Mouse (Mus musculus) limb, embryonic 13.5 days (tissue): ENCODE data around the gene Cactin. TPM values are rescaled to one million over a fixed set of nuclear protein-coding genes. Genes with fewer than 3 reads are reported as not detected.
A peak's percentile ranks its signal among the peaks of the same experiment; 100 is the strongest.

Experiments used
- ATAC-seq: fragments of 200-750 bp; cut with Nextera tagmentation; 2 replicates; pipeline ENCODE4 v1.8.0; 2017; ENCODE audit warnings: low read depth, moderate number of reproducible peaks, moderate TSS enrichment; ENCODE audit not compliant: low FRiP score
- H3K27ac ChIP-seq: fragments of 300-500 bp; sonication (generic); 2 replicates; pipeline ENCODE4 v1.5.1; 2015; ENCODE audit warnings: inconsistent platforms, mild to moderate bottlenecking, moderate library complexity
- H3K27me3 ChIP-seq: fragments of 300-500 bp; sonication (generic); 2 replicates; pipeline ENCODE4 v1.6.1; 2015; ENCODE audit warnings: mild to moderate bottlenecking, inconsistent platforms
- H3K36me3 ChIP-seq: fragments of 300-500 bp; sonication (generic); 2 replicates; pipeline ENCODE4 v1.6.1; 2015; ENCODE audit warnings: inconsistent platforms, mild to moderate bottlenecking, moderate library complexity
- H3K4me1 ChIP-seq: fragments of 300-500 bp; sonication (generic); 2 replicates; pipeline ENCODE4 v1.6.1; 2015; ENCODE audit warnings: inconsistent platforms
- H3K4me2 ChIP-seq: fragments of 300-500 bp; sonication (generic); replicated peaks from 2 replicates; pipeline ENCODE4 v1.6.1; 2015; ENCODE audit warnings: inconsistent platforms, mild to moderate bottlenecking, moderate library complexity
- H3K4me3 ChIP-seq: fragments of 300-500 bp; sonication (generic); 2 replicates; pipeline ENCODE4 v1.5.1; 2015; ENCODE audit warnings: moderate library complexity, mild to moderate bottlenecking, inconsistent platforms
- H3K9ac ChIP-seq: fragments of 300-500 bp; sonication (generic); 2 replicates; pipeline ENCODE4 v1.6.1; 2015; ENCODE audit warnings: mild to moderate bottlenecking, inconsistent platforms
- H3K9me3 ChIP-seq: fragments of 300-500 bp; sonication (generic); 2 replicates; pipeline ENCODE4 v1.6.1; 2016; ENCODE audit warnings: inconsistent platforms
- WGBS: fragments of 180-500 bp; shearing (Covaris S2); methylation state at CpG from one replicate; pipeline ENCODE4 v1.1.7; 2015; 5-methylcytosine and 5-hydroxymethylcytosine counted together
- microRNA-seq: library from miRNA; unstranded; fragments of <30 nt; microRNA quantifications from one replicate; pipeline ENCODE4, GENCODE M21; 2016
- polyA plus RNA-seq: library from polyadenylated mRNA; unstranded; fragments of >200 nt; fragmentation: Nextera tagmentation; extraction: Ambion mirVana; gene quantifications from 2 replicates; pipeline ENCODE4 v1.2.1, GENCODE M21; 2015

Cactin gene
- polyA plus RNA-seq, 1 experiment from 2014 or later, result 41.8 TPM

DNA sequence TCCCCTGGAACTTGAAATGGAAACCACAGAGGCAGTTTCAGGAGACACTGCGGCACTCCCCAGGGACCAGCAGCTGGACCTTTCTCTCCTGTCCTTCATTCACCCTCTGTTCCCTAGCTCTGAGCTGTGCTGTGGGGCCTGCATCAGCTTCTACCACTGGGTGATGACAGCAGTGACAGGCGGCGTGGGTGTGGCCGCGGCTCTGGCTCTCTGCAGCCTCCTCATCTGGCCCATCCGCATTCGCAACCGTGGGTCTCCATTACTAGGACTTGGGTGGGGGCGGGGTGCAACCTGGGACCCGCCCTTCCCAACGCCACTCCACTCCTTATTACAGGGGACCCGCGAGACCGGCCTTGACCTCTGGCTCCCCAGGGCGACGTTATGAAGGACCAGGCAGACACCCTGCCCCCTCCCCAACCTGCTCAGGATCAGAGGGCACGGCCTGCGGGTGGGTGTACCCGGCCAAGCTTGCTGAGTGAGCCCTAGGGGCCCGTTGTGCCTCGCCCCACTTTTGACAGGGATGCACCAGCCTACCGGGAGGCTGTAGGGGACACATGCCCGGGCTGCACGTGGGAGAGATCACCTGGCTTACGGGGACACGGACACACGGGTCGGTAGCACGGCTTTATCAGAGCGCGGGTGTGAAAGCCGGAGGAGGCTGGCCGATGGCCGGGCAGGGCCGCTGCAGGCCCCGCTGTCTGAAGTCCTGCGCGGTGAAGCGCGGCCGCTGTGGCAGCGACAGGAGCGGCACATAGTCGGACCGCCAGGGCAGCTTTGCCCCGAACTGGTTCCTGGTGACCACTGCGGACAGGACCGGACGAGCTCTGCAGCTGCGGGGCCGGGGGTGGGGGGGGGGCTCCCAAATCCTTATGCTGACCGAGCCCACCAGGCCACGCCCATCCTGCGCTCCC lies 42.8 kb downstream of the Cactin start:
- no peak for ATAC-seq
- H3K27me3 ChIP-seq, result peaks cover 40% of the 10 kb centered on the region
- peak overlapping the region; percentile 41 for H3K4me3 ChIP-seq
- H3K27ac ChIP-seq, result no peak overlapping the region
- peaks cover 52% of the 10 kb centered on the region for H3K36me3 ChIP-seq
- peak overlapping the region; percentile 57 for H3K9ac ChIP-seq
- WGBS, result 8% methylated on average over 53 of the region's 54 CpGs
- H3K9me3 ChIP-seq, result no peaks in the 10 kb centered on the region
- H3K4me1 ChIP-seq, result peaks cover 40% of the 10 kb centered on the region
- H3K4me2 ChIP-seq, result peak overlapping the region; percentile 66

DNA sequence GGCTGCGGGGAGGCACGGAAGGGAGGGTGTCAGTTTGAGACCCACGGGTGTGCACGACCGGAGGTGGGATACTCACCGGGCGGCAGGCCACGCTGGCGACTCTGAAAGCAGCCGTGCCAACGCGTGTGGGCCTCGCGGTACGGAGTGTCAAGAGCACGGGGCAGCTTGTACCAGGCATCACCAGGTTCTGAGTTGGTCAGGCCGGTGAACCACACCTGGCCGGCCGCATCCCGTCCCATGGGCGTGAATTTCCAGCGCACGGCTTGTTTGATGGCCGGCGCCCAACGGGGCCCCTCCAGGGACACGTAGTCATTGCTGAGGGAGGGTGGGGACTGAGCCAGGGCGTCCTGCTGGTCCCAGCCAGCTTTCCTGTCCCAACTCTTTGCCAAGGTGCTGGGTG lies 43.8 kb downstream of the Cactin start:
- ATAC-seq, result no peak

DNA sequence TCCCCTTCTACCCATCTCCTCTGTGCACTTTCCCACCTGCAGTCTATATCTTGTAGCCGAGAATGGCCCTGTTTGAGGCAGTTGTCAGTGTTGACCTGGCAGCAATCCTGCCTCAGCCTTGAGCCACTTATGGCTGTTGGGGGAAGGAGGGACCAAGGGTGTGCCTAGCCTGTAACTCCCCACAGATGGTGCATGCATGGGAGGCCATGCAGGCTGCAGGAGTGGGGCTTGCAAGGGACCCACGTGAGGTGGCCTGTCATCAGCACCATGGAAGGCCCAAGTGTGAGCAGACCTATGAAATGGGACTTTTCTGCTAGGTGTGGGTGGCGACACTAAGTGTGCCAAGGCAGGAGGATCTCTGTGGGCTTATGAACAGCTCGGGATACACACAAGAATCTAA lies 44.2 kb downstream of the Cactin start:
- Histone ChIP-seq H3K9me3 (no peaks in the 10 kb centered on the region), H3K4me2 (peak overlapping the region; percentile 66; the same call in 1 of the 2 replicates), H3K4me1 (peaks cover 33% of the 10 kb centered on the region), H3K27ac (no peak overlapping the region), H3K36me3 (peaks cover 66% of the 10 kb centered on the region), H3K27me3 (peaks cover 40% of the 10 kb centered on the region), H3K9ac (peak overlapping the region; percentile 57; the same call in 1 of the 2 replicates), H3K4me3 (no peak overlapping the region)
- WGBS, result 31% methylated on average over 4 of the region's 4 CpGs
- ATAC-seq, result no peak

More for the DNA sequence above, 43.8 kb downstream of the Cactin start:
- H3K9me3 ChIP-seq, result no peaks in the 10 kb centered on the region
- H3K36me3 ChIP-seq, result peaks cover 62% of the 10 kb centered on the region
- H3K4me3 ChIP-seq, result peak overlapping the region; percentile 41
- H3K9ac ChIP-seq, result peak overlapping the region; percentile 57
- 8% methylated on average over 28 of the region's 28 CpGs for WGBS
- H3K4me2 ChIP-seq, result peak overlapping the region; percentile 66
- H3K4me1 ChIP-seq, result peaks cover 33% of the 10 kb centered on the region
- peaks cover 40% of the 10 kb centered on the region for H3K27me3 ChIP-seq
- H3K27ac ChIP-seq, result no peak overlapping the region

DNA sequence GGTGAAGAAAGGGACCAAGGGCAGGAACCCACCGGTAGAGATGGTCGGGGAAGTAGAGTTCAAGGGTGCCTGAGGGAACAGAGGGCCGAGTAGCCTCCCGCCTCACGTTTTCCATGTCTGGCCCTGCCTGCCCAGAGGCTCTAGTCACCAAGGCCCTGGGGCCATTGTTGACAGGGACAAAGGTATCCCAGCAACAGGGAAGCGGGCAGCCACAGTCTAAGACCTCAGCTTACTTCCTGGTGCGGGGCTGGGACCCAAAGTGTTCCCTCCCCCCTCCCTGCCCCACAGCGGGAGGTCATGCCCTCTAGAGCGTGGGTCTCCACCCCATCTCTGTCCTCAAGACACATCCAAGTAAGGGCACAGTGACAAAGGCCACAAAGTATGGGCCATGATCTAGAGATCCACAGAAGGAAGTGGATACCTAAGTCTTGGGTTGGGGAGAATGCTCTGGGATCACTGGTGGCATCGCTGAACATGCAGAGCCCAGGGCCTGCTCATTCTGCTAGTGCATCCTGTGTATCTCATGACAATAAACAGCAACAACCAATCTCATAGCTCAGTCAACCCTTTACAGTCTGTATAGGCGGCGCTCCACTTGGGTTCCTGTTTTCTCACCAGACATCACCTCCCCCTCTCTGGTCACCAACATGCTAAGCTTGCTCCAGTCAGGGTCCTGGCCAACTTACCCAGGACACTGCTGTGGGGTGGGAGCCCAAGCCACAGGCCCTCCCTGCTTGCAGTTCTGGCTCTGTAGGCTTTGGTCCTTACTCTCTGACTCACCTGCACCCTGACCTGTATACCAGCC lies 45.0 kb downstream of the Cactin start, which contains the start of gene 4930404N11Rik:
TSS of gene 4930404N11Rik (minus strand) at position 145 of the 805 bp plus-strand sequence.
- H3K4me2 ChIP-seq, result peak within 1 kb of the TSS; percentile 66
- no peaks in the 10 kb centered on the region for H3K9me3 ChIP-seq
- peaks cover 40% of the 10 kb centered on the region for H3K27me3 ChIP-seq
- 26% methylated on average over 12 of the region's 12 CpGs for WGBS
- peaks cover 28% of the 10 kb centered on the region for H3K4me1 ChIP-seq
- H3K4me3 ChIP-seq, result peak within 1 kb of the TSS; percentile 41
- no peak for ATAC-seq
- H3K9ac ChIP-seq, result peak within 1 kb of the TSS; percentile 57
- peaks cover 73% of the 10 kb centered on the region for H3K36me3 ChIP-seq
- peak within 1 kb of the TSS; percentile 6; the same call in 1 of the 2 replicates for H3K27ac ChIP-seq

DNA sequence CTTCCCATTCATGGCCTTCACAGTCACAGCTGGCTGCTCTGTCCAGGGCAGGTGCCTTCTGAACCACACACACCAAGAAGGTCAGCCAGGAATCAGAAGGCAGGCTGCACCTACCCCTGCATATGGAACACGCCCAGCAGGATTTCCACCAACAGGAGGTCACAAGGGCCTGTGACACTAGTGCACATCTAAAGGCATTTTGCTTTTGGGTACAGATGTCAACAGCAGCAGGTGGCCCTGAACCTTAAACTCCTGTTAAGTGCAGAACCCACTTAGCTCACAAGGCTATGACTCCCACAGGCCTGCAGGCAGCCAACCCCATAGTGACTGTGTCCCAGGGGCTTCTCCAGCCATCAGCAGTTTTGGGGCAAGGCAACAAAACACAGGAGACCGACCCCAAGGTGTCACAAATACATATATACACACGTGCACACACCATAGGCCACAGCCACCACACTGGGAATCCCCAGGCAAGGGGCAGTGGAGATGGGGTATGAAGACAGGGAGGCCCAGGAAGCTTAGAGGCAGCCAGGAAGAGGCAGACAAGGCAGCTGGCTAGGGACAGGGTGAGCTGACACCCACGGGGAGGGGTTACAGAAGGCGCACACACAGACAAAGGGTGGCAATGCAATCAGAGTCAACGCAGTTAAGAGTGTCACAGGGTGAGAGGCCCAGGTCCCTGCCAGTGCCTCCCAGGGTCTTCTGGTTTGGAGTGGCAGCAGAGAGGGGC lies 45.7 kb downstream of the Cactin start:
- Histone ChIP-seq H3K9me3 (no peaks in the 10 kb centered on the region), H3K27ac (peak overlapping the region; percentile 6; the same call in 1 of the 2 replicates), H3K27me3 (peaks cover 40% of the 10 kb centered on the region), H3K9ac (no peak overlapping the region), H3K4me1 (peaks cover 26% of the 10 kb centered on the region), H3K4me3 (no peak overlapping the region), H3K36me3 (peaks cover 73% of the 10 kb centered on the region), H3K4me2 (no peak overlapping the region)
- ATAC-seq, result no peak
- WGBS, result 83% methylated on average over 6 of the region's 6 CpGs

DNA sequence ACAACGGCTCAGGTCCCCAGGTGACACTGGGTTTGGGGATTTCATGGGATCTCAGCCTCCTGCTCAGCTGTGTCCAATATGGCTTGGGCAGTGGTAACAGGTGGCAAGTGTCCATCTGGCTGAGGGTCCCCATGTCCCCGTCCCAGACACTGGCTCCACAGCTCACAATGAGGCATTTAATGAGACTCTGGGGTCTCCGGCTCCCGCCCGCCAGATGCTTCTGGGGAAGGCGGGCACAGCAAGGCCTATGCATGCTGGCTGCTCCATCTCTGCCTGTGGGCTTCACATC lies 46.2 kb downstream of the Cactin start:
- Histone ChIP-seq H3K9me3 (no peaks in the 10 kb centered on the region), H3K36me3 (peaks cover 73% of the 10 kb centered on the region), H3K9ac (no peak overlapping the region), H3K4me2 (no peak overlapping the region), H3K4me1 (peaks cover 26% of the 10 kb centered on the region), H3K27ac (no peak overlapping the region), H3K4me3 (no peak overlapping the region), H3K27me3 (peaks cover 40% of the 10 kb centered on the region)
- no peak for ATAC-seq
- WGBS, result 81% methylated on average over 6 of the region's 6 CpGs

DNA sequence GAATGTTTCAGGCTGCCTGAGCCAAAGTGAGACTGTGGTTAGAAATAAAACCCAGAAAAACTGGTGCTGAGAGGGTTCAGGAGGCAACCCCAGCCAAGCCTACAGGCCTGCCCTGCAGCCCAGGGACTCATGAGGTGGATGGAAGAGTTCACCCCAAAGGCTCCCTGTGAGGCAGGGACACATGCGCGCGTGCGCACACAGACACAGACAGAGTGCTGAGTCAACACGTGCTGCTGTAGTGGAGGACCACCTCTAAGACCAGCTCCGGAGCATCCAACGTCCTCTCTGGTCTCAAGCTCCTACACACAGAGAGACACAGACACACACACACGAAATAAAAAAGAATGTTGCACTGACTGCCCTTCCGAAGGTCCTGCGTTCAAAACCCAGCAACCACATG lies 54.4 kb downstream of the Cactin start:
- Histone ChIP-seq H3K9me3 (no peaks in the 10 kb centered on the region), H3K4me3 (no peak overlapping the region), H3K4me1 (peaks cover 30% of the 10 kb centered on the region), H3K36me3 (peaks cover 60% of the 10 kb centered on the region), H3K27ac (no peak overlapping the region), H3K4me2 (no peak overlapping the region), H3K27me3 (no peaks in the 10 kb centered on the region), H3K9ac (no peak overlapping the region)
- 95% methylated on average over 10 of the region's 10 CpGs for WGBS
- ATAC-seq, result no peak

Small RNAs within 50 kb of the gene (microRNA-seq; reads per million reads assigned to microRNA genes)
- gene Mir3057, result 8.5 reads per million, percentile 25 among the genes with 10 or more reads in this experiment

Other genes starting within 250 kb of the Cactin start
- 0.18 and 0.60 TPM in 2 replicates for gene Creb3l3, start 222.2 kb upstream of the Cactin start, polyA plus RNA-seq
- gene Map2k2, start 215.2 kb upstream of the Cactin start, polyA plus RNA-seq, result 192 and 197 TPM in 2 replicates
- gene Zbtb7a, start 185.9 kb upstream of the Cactin start, polyA plus RNA-seq, result 22.5 and 22.6 TPM in 2 replicates
- 62.2 and 62.3 TPM in 2 replicates for gene Pias4, start 153.2 kb upstream of the Cactin start, polyA plus RNA-seq
- gene Eef2, start 144.5 kb upstream of the Cactin start, polyA plus RNA-seq, result 577 and 592 TPM in 2 replicates
- 53.4 and 53.7 TPM in 2 replicates for gene Dapk3, start 138.1 kb upstream of the Cactin start, polyA plus RNA-seq
- not detected in 2 replicates for gene 4930442H23Rik, start 137.3 kb upstream of the Cactin start, polyA plus RNA-seq
- gene Nmrk2, start 119.1 kb upstream of the Cactin start, polyA plus RNA-seq, result 0.18 and 0.26 TPM in 2 replicates
- 0.20 and 0.43 TPM in 2 replicates for gene Atcay, start 90.3 kb upstream of the Cactin start, polyA plus RNA-seq
- 11.5 and 11.6 TPM in 2 replicates for gene Zfr2, start 87.9 kb upstream of the Cactin start, polyA plus RNA-seq
- gene Matk, start 68.2 kb upstream of the Cactin start, polyA plus RNA-seq, result 4.7 and 5.4 TPM in 2 replicates
- gene Mrpl54, start 54.2 kb upstream of the Cactin start, polyA plus RNA-seq, result 206 and 213 TPM in 2 replicates
- 63.3 and 63.5 TPM in 2 replicates for gene Apba3, start 54.1 kb upstream of the Cactin start, polyA plus RNA-seq
- gene Tjp3, start 29.5 kb upstream of the Cactin start, polyA plus RNA-seq, result 2.6 and 2.9 TPM in 2 replicates
- gene Pip5k1c, start 28.1 kb upstream of the Cactin start, polyA plus RNA-seq, result 51.5 and 58.5 TPM in 2 replicates
- 5.2 and 7.8 TPM in 2 replicates for gene Tbxa2r, start 7.6 kb downstream of the Cactin start, polyA plus RNA-seq
- gene Gipc3, start 22.2 kb downstream of the Cactin start, polyA plus RNA-seq, result 0.06 TPM in 1 of 2 replicates, not detected in the other
- gene Hmg20b, start 29.4 kb downstream of the Cactin start, polyA plus RNA-seq, result 106 and 109 TPM in 2 replicates
- 12.2 and 13.6 TPM in 2 replicates for gene Mfsd12, start 36.4 kb downstream of the Cactin start, polyA plus RNA-seq
- 0.97 and 1.0 TPM in 2 replicates for gene 4930404N11Rik, start 44.7 kb downstream of the Cactin start, polyA plus RNA-seq
- 111 and 112 TPM in 2 replicates for gene Fzr1, start 57.4 kb downstream of the Cactin start, polyA plus RNA-seq
- 72.7 and 79.4 TPM in 2 replicates for gene Dohh, start 63.3 kb downstream of the Cactin start, polyA plus RNA-seq
- 3.3 and 4.0 TPM in 2 replicates for gene Gm48551, start 63.4 kb downstream of the Cactin start, polyA plus RNA-seq
- 1.7 and 1.9 TPM in 2 replicates for gene Gm48552, start 67.9 kb downstream of the Cactin start, polyA plus RNA-seq
- gene Smim24, start 71.9 kb downstream of the Cactin start, polyA plus RNA-seq, result 4.2 and 4.7 TPM in 2 replicates
- 77.2 and 82.8 TPM in 2 replicates for gene Nfic, start 134.5 kb downstream of the Cactin start, polyA plus RNA-seq
- gene Celf5, start 161.6 kb downstream of the Cactin start, polyA plus RNA-seq, result 1.6 TPM in 2 replicates
- gene Ncln, start 175.3 kb downstream of the Cactin start, polyA plus RNA-seq, result 98.0 and 102 TPM in 2 replicates
- gene S1pr4, start 179.0 kb downstream of the Cactin start, polyA plus RNA-seq, result 0.28 and 0.53 TPM in 2 replicates
- 1.6 and 1.9 TPM in 2 replicates for gene Gna15, start 203.1 kb downstream of the Cactin start, polyA plus RNA-seq
- gene Gna11, start 224.1 kb downstream of the Cactin start, polyA plus RNA-seq, result 89.8 and 89.9 TPM in 2 replicates
- gene Aes, start 238.4 kb downstream of the Cactin start, polyA plus RNA-seq, result 477 and 492 TPM in 2 replicates